Mouse (Mus musculus) frontal cortex, postnatal 14 days (tissue): ENCODE measurements at regions not wholly inside any gene's neighbourhood (a gene's known extent, or its start where the extent isn't known, plus 50 kb on each side); places are given as distances from the start of the nearest gene placed in this dataset.

Experiments used
- DNase-seq, 2 experiments: peaks; one replicate each; pipeline ENCODE4 v3.0.0; 2022; ENCODE audit warnings: low spot score in 2 of 2

DNA sequence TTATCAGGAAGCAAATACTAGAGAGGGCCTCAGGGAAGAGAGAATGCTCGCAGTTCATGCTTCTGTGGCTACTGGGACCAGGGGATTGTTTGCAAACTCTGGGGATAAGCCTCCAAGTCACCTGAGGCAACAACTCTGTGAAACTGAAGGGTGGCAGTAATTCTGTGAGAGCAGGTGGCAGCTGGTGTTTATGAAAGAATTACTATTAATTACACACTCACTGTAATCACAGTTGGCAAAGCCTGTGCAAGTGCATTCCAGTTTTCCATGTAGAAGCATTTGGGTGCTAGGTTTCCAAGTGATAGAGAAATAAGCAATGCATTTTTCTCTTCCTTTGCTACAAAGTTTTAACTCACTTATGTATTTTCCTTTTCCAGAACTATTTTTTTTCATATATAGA is 578.5 kb downstream of the Ets1 start:
- no peak for DNase-seq

DNA sequence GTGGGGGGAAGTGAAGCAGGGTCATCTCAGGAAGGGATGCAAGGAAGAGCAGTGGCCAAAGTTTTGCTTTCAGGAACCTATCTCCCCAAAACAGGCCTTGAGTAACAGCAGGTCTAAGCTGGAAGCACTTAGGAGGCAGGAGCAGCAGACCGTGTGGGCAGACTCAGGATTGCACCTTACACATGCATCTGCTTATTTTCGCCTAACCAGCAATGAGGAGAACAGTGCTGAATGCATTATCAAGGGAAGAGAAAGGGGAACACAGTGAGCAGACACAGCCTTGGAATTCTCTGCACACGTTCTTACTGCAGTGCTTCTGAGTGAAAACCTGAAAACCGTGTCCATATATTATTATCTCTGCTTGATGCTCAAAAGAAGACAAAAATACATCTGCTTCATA is 585.0 kb downstream of the Ets1 start:
- DNase-seq: no peak

DNA sequence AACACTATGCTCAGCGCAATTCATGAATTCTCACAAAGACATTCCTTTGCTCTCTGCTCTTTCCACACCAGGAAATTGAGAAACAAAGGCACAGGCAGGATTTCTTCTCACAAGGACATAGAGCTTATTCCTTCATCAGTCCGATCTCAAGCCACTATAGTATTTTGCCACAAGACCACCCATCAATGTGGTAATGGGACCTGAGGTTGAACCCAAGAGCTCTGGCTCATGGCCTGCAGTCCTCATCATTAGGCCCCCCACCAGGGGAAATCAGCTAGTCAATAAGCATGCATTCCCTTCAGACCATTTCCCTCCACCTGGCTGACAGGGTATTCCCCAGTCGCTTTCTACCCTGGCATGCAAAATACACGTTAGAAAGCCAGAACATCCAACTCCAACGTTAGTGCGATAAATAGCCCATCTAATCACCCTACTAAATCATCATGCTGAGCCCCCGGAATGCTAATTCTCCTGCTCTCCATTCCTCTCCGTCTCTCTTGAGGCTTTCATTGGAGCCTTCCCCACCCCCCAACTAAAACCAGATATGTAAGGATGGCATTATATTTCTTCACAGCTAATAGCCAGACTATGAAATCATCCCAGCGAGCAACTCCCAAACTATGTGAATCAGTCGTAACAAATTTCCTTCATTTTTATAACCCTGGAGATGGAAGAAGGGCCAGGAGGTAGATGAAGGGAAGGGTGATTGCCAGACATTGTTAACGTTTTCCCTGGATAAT is 586.2 kb downstream of the Ets1 start:
- no peak for DNase-seq

GRCm38 (mm10) chr9:33233699-33234131 is 597.7 kb downstream of the Ets1 start:
- no peak for DNase-seq

GRCm38 (mm10) chr9:33238190-33238589 is 602.2 kb downstream of the Ets1 start:
- DNase-seq: no peak

DNA sequence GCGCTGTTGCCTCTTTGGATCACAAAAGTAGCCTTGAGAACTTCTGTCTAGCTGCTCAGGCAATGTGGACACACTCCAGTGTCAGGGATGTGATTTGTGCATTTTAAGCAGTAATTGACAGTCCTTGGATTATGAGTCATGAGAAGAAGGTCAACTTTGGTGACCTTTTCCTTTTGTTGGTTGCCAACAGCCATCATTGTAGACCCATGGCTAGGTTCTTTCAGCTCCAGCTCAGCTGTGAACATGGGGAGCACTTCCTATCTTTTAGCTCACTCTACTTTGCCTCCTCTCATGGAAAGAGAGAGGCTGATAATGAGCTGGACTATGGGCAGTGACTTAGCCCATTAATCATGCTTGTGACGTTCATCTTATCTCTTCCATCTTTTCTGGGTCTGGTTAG is 602.8 kb downstream of the Ets1 start:
- no peak for DNase-seq

DNA sequence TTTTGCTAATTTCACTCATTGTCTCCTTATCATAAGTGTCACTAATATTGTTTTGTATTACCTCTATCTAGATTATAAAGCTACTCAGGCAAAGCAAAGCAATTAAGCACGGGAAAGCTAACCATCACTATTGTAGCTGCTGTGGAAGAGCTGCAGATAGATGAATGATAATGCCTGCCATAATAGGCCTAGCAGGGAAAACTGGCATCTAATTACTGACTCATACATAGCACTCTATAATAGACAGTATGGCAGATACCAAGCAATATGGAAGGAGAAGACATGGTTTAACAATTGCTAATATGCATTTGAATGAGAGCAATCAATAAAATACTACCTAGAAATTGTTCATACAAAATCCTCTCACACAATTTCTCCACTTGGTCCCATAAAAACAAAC is 604.5 kb downstream of the Ets1 start:
- no peak for DNase-seq

- DNase-seq: no peak
Measured at GRCm38 (mm10) chr9:33240914-33241635, 605.1 kb downstream of the Ets1 start.

DNA sequence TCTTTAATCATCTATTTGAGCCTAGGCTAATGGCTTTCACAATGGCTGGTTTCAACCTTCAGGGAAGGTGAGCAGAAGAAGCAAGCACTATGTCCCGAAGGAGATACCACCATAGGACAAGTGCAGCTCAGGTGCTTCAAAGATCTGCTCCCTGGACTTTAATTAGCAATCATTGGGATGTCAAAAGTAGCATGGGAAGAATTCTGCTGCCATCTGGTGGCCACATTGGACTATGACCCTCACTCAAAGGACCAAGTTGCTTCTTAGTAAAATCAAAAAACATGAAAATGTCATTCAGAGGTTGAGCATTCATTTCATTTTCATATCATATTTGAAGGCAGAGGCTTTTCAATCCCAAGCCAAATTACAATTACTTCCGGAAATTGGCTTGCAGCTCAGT is 610.9 kb downstream of the Ets1 start:
- peak; percentile 5 to 50 for DNase-seq

DNA sequence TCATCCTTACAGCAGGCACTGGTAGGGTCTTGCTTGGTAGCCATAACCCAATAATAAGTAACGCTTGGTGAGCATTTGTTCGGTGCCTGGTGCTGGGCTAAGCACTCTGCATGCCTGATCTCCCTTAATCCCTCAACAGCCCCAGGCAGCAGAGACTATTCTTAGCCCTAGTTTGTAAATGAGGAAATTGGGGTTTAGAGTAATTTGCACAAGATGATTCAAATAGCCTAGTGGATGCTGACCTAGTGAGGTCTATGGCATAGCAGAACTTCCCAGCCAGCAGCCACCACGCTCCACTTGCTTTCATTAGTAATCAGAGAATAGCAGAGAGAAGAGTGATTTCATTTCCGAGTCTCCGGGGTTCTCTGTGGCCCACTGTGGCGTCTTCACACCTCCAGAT is 622.2 kb downstream of the Ets1 start:
- no peak for DNase-seq

- DNase-seq: peak; percentile 21 to 62
Measured at GRCm38 (mm10) chr9:33260171-33260570, 624.1 kb downstream of the Ets1 start.

- peak; percentile 8 to 19 for DNase-seq
Measured at GRCm38 (mm10) chr9:33289381-33289780, 653.4 kb downstream of the Ets1 start.

DNA sequence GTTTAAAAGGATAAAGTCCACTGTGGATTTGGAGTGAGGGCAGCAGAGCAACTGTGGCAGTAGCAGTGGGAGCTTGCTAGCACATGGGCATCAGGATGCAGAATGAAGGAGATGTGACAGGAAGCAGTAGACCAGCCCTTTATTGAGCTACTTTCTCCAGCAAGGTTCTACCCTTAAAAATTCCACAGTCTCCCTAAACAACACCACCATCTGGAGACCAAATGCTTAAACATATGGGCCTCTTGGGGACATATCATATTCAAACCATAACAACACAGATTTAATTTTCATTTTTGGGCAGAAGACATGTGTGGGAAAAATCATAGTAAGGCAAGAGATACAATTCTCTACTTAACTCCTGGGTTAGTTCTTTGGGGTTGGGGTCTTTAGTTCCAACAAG is 656.1 kb downstream of the Ets1 start:
- DNase-seq: no peak

GRCm38 (mm10) chr9:33295925-33296324 is 659.9 kb downstream of the Ets1 start:
- DNase-seq: no peak

GRCm38 (mm10) chr9:33319525-33320025 is 683.6 kb downstream of the Ets1 start:
- no peak for DNase-seq

- DNase-seq: no peak
Measured at GRCm38 (mm10) chr9:33327722-33328121, 691.7 kb downstream of the Ets1 start.

GRCm38 (mm10) chr9:33350258-33350657 is 714.2 kb downstream of the Ets1 start:
- DNase-seq: no peak

DNA sequence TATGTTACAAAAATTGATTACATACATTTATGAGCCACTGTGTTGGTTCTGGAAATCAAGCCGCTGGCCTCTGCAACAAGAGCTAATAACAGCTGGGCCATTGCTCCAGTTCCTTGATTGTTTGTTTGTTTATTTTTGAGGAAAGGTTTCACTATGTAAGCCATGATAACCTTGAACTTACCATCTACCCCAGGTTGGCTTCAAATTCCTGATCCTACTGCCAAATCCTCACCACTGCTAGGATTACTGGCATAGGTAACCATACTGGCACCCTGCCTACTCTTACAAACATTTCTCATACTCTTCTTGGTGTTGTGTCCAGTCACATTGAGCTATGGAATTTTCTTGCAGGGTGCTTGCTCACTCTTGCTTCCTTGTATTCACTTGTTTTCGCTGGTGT is 720.6 kb downstream of the Ets1 start:
- no peak for DNase-seq

DNA sequence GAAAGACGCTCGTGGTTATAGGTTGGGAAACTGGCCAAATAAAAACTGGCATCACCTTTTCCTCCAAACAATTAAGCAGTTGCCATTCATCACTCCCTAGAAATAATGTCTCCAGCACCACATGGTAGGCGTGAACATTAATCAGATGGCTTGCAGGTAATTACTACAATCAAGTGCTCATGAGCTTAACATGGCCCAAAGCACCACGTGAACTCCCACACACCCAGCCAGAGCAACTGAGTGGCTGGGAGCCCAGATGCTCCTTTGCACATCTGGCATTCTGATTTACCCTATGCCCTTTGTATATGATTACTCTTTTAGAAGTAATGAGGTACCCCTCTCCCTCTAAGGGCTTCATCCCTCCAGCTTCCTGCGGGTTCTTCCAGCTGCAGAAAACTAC is 724.9 kb downstream of the Ets1 start:
- DNase-seq: no peak

DNA sequence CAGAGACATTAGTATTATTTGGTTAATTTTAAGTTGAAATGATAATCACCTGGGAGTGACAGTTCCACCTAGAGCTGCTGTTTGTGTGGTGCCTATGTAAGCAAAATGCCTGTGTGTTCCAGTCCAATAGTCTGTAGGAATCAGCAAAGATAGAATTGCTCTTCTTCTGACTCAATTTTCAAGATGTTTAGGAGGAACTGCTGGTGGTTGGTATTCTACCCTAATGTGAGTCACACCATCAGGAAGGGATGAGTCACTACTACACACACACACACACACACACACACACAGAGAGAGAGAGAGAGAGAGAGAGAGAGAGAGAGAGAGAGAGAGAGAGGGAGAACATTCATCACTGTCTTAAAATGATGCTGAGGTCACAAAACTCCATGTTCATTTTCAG is 753.1 kb downstream of the Ets1 start:
- no peak for DNase-seq

GRCm38 (mm10) chr9:33404691-33405090 is 768.7 kb downstream of the Ets1 start:
- no peak for DNase-seq

GRCm38 (mm10) chr9:33407517-33407916 is 771.5 kb downstream of the Ets1 start:
- DNase-seq: no peak

- DNase-seq: no peak
Measured at GRCm38 (mm10) chr9:33423781-33424180, 787.8 kb downstream of the Ets1 start.
